Mouse (Mus musculus): ENCODE data around the gene Celf2. TPM values are rescaled to one million over a fixed set of nuclear protein-coding genes. Genes with fewer than 3 reads are reported as not detected.
"Not testable (repeated sequence)": the region's sequence is repeated elsewhere in the genome, so short reads cannot be mapped to it uniquely, and the experiment has no call there.

Gene Celf2
- 100 to 1,000 TPM; 407 to 514 (median 457) TPM for total RNA-seq (2022)

- not testable (repeated sequence) for DNase-seq (ENCODE audit: low spot score in 2 of 2)
These were observed at the start of gene Celf2 for GRCm38 (mm10) chr2:7509463-7509862. Celf2 (minus strand) TSS chr2:7509563.

GRCm38 (mm10) chr2:7555144-7555892 is 46.0 kb upstream of the Celf2 start:
- DNase-seq (ENCODE audit: low spot score in 2 of 2), result no peak

GRCm38 (mm10) chr2:7554601-7555000 is 45.2 kb upstream of the Celf2 start:
- DNase-seq (ENCODE audit: low spot score in 2 of 2), result no peak

DNA sequence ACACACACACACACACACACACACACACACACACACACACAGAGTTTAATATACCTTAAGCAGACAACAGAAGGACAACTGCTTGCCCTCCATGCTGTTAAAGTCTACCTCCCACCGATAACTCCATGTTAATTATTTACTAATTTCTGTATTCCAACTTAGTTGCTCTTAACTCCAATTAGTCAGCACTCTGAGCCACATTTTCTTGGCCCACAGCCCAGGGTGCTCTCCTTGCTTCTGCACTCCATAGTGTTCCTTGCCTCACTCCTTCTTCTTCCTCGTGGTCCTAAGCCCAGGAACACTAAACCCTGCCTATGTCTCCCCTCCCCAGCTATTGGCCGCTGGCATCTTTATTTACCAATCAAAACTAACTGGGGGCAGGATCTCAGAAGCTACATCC is 43.5 kb upstream of the Celf2 start:
- no peak for DNase-seq (ENCODE audit: low spot score in 2 of 2)

DNA sequence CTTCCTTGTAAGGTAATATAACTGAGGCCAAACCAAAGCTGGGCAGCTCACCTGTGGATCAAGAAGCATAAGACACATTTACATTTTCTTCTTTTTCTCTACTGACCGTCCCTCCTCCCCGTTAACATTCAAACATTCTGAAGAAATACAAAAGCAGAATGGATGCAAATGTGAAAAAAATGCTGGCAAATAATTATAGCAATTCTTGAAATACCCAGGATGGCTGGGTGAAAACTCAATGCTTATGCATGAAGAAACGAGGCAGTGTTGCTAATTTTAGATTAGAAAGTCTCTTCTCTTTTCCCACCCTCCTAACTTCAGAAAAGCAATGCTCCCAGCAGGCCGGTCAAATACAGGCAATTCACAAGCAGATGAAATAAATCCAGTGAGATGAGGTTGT is 39.5 kb upstream of the Celf2 start:
- no peak for DNase-seq (ENCODE audit: low spot score in 2 of 2)

DNA sequence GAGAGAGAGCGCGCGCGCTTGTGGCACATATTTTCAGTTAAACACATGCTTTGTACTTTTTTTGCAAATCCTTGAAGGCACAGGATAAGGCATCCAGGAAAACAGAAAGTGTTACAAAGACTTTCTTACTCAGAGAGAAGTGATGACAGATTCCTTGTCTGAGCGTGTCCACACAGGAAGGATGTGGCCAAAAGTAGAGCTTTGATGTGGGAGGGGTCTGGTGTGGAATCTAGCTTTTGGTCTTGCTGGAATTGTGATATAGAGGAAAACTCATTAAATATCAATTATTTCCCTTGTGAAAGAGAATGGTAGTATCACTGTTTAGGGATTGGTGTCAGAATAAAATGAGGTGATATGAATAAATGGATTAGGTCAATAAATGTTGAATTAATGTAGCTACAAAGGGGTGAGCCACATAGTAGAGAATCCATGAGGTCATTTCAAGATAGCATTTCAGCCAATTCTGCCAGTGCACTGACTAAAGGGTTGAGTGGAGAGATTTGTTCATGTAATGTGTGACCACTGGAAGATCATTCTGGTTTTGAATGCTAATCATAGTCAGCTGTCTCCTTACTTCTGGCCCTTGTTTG is 25.3 kb upstream of the Celf2 start:
- no peak for DNase-seq (ENCODE audit: low spot score in 2 of 2)

- no peak for DNase-seq (ENCODE audit: low spot score in 2 of 2)
These were observed 24.8 kb upstream of the Celf2 start for GRCm38 (mm10) chr2:7534195-7534594.

DNA sequence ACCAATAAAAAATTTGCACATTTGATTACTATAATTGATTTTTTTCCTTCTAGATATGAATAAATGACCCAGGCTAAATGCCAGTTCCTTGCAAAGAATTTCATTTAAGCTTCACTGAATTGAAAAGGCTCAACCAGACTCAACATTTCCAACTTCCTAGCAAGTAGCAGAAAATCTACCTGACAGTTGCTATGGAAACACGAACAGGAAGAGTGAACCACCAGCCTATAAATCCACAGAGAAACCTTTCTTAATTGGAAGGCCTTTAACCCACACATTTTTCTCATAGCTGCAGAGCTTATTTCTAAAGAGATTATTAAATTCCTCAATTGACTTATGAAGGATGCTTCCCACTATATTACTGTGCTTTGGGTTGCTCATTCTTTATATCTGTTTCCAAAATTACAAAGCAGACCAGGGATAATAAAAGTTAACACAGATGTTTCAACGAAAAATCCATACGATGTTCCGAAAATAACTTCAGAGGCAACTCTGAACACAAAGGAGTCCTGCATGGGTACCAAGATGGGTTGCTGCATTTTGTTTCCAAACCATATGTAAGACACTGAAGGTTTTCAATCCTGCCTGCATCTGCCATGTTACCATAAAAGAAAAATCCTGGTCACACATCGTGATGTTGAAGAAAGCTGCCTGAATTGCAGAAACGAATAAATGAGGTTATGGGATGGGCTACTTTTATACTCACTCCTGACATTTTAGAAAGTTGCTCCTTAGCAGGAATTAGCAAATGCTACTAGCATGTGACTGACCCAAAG is 22.0 kb upstream of the Celf2 start:
- no peak for DNase-seq (ENCODE audit: low spot score in 2 of 2)

DNA sequence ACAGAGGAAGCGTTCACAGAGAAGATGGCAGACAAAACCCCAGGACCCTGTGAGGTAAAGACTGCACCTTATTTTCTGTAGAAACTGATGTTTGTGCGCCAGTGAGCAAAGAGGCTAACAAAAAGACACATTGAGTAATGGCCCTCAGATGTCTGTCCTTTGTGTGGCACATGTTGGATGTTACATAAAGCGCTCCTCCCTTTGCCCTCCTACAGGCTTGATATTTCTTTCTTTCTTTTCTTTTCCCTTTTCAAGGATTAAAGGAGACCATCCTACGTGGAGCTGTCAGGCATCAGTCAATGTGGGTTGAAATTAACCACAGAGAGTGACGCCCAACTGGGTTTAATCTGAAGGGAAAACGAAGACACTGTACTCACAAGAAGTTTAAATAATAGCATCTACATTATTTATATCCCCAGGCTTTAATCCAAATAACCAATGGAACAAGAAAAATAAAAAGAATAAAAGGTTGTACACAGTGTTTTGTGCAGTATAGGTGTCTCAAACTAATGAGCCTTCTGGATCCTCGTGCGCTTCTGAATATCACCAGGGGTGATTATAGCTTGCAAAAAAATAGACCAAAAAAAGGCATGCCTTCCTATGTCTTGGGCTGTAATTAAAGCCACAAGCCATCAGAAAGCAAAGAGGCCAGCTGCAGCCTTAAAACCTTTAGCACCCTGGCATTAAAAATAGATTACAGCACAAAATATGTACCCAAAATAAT is 21.3 kb upstream of the Celf2 start:
- no peak for DNase-seq (ENCODE audit: low spot score in 2 of 2)

DNA sequence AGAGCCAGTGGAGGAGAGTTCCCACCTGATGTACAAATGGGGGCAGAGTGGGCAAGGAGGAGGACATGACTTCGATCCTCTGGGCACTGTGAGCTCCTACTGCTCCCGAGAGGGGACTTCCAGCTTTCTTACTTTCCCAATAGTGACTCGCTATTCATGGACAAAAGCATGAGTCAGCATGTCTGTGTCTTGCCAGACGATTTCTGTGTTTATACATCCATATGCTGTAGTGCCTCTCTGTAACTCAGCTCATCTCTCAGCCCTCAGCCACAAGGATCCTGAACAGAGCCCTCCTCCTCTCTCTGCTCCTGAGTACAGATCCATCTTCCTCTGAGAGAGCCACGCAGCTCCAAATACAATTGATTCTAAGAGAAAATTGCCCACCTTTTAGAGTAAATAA is 20.3 kb upstream of the Celf2 start:
- DNase-seq (ENCODE audit: low spot score in 2 of 2), result peak; percentile 28 to 35

- DNase-seq (ENCODE audit: low spot score in 2 of 2), result no peak
These were observed 17.3 kb upstream of the Celf2 start for GRCm38 (mm10) chr2:7526696-7527095.

DNA sequence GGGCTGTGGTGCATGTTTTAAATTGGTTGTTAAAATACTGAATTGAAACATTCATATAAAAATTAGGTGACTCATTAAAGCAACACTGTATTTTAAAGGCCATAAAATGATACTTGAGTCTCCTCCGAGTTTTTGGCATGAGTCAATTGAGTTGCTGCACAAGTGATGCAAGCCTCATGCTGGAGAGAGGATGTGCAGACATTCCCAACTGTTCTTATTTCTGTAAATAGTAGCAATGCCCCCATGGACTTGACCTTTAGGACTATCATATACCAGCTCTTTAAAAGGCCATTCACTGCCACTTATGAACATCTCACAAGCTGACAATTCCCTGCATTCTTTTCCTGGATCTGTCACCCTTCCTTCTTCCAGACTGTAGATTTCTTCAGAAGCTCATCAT is 10.1 kb upstream of the Celf2 start:
- no peak for DNase-seq (ENCODE audit: low spot score in 2 of 2)

GRCm38 (mm10) chr2:7493420-7493819 is 15.9 kb downstream of the Celf2 start:
- DNase-seq (ENCODE audit: low spot score in 2 of 2), result no peak

- DNase-seq (ENCODE audit: low spot score in 2 of 2), result no peak
These were observed 24.4 kb downstream of the Celf2 start for GRCm38 (mm10) chr2:7484974-7485373.

DNA sequence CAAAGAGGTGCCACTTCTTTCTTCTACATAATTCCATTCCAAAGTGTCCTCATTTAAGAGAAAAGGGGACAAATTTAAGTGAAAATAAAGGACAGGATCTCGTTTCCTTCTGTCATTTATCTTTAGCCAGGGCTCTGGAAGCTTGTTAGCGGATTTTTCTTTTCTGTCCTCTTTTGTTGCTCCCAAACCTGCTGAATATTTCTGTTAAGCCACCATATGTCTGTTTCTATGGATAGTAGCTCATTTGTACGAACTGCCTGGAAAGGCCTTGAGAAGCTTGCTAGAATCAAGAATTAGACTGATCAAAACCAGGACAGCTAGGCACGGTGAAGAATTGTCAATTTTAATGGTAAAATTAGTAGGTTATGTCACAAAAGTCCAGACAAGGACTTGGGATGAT is 27.3 kb downstream of the Celf2 start:
- no peak for DNase-seq (ENCODE audit: low spot score in 2 of 2)

DNA sequence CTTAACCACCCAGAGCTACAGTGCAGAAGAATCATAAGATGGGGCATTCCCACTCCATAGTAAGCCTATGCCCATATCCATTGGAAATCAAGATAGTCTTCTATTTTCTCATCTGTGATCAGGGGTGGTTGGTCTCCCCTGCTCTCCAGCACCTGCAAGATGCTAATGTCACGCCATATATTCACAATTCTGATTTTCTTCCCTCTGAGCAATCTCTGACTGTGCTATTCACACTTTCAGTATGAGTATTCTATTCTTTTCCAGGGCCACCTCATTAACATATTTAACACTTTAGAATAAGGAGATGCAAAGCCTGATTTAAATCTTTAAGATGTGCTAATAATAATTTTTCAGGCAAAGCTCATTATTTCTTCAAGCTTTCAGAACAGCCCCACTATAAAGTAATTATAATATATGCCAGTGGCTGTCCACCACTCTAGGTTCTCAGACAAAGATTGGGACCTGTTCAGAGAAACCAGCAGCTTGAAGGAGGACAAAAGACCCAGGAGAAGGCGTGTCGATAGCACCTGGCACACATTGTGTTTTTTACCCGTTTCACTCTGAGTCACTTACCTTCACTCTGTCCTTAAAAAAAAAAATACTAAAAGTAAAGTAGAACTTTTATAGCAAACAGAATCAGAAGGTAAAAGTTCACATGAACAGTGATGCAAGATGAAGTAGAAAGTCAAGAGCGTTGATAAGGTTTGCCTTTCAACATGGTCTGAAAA is 48.9 kb downstream of the Celf2 start:
- no peak for DNase-seq (ENCODE audit: low spot score in 2 of 2)

DNA sequence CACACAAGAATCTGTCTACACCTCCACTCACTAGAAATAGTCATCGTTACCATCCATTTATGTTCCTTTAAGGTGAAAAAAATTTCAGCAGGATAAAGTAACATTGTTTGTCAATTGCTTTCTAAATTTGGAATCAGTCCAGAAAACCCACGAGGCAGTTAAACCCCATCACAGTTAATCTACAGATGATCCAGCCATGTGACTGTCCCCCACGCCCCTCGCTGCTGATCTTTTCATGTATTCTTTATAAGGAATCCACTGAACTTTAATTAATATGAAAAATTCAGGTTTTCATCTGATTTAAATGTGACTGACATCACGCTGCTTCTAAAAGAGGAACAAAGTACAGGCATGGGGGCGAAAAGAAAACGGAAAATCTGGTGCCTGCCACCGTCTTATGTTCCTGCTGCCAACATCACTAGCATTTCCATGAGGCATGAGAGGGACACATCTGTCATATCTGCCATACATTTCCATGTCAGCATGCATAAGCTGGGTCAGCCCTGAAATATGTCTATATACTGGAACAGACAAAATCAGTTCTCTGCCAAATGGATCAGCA is 70.6 kb downstream of the Celf2 start:
- peak; percentile 69 to 75 for DNase-seq (ENCODE audit: low spot score in 2 of 2)

- peak in 1 of 2 experiments; percentile 15 for DNase-seq (ENCODE audit: low spot score in 2 of 2)
These were observed 82.9 kb downstream of the Celf2 start for GRCm38 (mm10) chr2:7426481-7426880.

DNA sequence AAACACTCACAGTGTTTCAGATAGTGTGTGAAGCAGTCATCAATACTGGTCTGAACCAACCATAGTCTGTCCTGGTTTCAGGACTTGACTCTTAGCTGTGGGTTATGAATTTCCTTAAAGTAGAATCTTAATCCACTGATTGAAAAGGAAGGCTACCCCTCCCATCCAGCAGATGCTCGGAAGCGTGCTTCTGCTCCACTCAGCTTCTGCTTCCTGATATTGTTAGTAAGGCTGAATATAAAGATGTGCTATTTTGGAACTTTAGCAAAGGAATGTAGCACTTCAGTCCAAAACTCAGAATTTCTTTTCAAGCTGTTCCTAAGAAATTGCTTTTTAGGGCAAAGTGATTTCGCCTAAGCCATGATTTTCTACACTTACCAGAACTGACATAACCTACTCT is 108.8 kb downstream of the Celf2 start:
- no peak for DNase-seq (ENCODE audit: low spot score in 2 of 2)

DNA sequence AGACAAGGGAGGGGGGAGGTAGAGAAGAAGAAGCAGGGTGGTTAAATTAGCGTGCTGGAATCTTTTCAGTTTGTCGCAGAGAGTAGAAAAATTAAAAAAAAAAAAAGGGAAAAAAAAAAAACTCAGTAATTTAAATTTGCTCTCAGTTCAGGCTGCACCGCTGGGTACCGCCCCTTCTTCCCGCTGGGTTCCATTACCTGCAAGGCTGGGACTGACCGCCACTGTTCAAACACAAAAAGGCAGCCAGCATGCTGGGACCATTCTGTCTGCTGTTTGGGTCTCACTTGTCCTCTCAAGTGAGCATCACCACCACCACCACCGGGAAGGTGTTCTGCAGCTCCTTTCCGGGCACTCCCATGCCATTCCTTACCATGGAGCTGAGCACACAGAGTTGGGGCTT is 113.4 kb downstream of the Celf2 start:
- no peak for DNase-seq (ENCODE audit: low spot score in 2 of 2)

DNA sequence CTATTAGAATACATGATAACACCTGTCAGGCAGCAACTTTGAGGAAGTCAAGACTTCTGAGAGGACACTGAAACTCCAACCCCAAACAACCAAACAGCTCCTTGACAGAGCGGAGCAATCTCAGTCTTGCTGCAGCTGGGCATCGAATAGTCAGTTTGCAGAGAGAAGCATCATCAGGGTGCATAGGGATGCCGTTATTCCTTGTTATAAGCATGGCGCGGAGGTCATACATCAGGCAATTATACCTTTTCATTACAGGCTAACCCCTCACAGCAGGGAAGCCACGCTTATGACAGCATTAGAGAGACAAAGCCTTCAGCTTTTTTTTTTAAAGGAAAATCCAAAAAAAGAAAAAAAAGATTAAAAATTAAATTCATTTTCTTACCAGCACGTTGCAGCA is 113.9 kb downstream of the Celf2 start:
- DNase-seq (ENCODE audit: low spot score in 2 of 2), result no peak
